Mouse (Mus musculus): ENCODE results near the gene Zfp536.
"Not testable (repeated sequence)": the region's sequence is repeated elsewhere in the genome, so short reads cannot be mapped to it uniquely, and the experiment has no call there.

Gene Zfp536

GRCm38 (mm10) chr7:37758886-37759285, 14.6 kb downstream of the Zfp536 start:
- DNase-seq (ENCODE audit: low read depth, low spot score) = no peak

- DNase-seq (ENCODE audit: low read depth, low spot score) = no peak
Measured at GRCm38 (mm10) chr7:37753024-37753423, 20.4 kb downstream of the Zfp536 start.

GRCm38 (mm10) chr7:37746133-37746761, 27.2 kb downstream of the Zfp536 start:
- no peak for DNase-seq (ENCODE audit: low read depth, low spot score)

GRCm38 (mm10) chr7:37743350-37743749, 30.1 kb downstream of the Zfp536 start:
- DNase-seq (ENCODE audit: low read depth, low spot score) = no peak

- DNase-seq (ENCODE audit: low read depth, low spot score) = no peak
Measured at GRCm38 (mm10) chr7:37737191-37737590, 36.2 kb downstream of the Zfp536 start.

GRCm38 (mm10) chr7:37736413-37736720, 37.1 kb downstream of the Zfp536 start:
- DNase-seq (ENCODE audit: low read depth, low spot score) = no peak

GRCm38 (mm10) chr7:37735707-37736412, 37.6 kb downstream of the Zfp536 start:
- no peak for DNase-seq (ENCODE audit: low read depth, low spot score)

- DNase-seq (ENCODE audit: low read depth, low spot score) = no peak
Measured at GRCm38 (mm10) chr7:37735101-37735500, 38.3 kb downstream of the Zfp536 start.

- no peak for DNase-seq (ENCODE audit: low read depth, low spot score)
Measured at GRCm38 (mm10) chr7:37734576-37734975, 38.9 kb downstream of the Zfp536 start.

GRCm38 (mm10) chr7:37733996-37734395, 39.4 kb downstream of the Zfp536 start:
- no peak for DNase-seq (ENCODE audit: low read depth, low spot score)

- no peak for DNase-seq (ENCODE audit: low read depth, low spot score)
Measured at GRCm38 (mm10) chr7:37732741-37733140, 40.7 kb downstream of the Zfp536 start.

- DNase-seq (ENCODE audit: low read depth, low spot score) = no peak
Measured at GRCm38 (mm10) chr7:37727746-37728145, 45.7 kb downstream of the Zfp536 start.

- no peak for DNase-seq (ENCODE audit: low read depth, low spot score)
Measured at GRCm38 (mm10) chr7:37724002-37724790, 49.2 kb downstream of the Zfp536 start.

GRCm38 (mm10) chr7:37723191-37723592, 50.2 kb downstream of the Zfp536 start:
- no peak for DNase-seq (ENCODE audit: low read depth, low spot score)

- DNase-seq (ENCODE audit: low read depth, low spot score) = no peak
Measured at GRCm38 (mm10) chr7:37721676-37722075, 51.8 kb downstream of the Zfp536 start.

- no peak for DNase-seq (ENCODE audit: low read depth, low spot score)
Measured at GRCm38 (mm10) chr7:37718671-37719402, 54.6 kb downstream of the Zfp536 start.

- DNase-seq (ENCODE audit: low read depth, low spot score) = no peak
Measured at GRCm38 (mm10) chr7:37717071-37717470, 56.4 kb downstream of the Zfp536 start.

GRCm38 (mm10) chr7:37716626-37717025, 56.8 kb downstream of the Zfp536 start:
- no peak for DNase-seq (ENCODE audit: low read depth, low spot score)

GRCm38 (mm10) chr7:37704464-37704863, 69.0 kb downstream of the Zfp536 start:
- no peak for DNase-seq (ENCODE audit: low read depth, low spot score)

- not testable (repeated sequence) for DNase-seq (ENCODE audit: low read depth, low spot score)
Measured at GRCm38 (mm10) chr7:37697378-37697777, 76.1 kb downstream of the Zfp536 start.

- peak; percentile 62 for DNase-seq (ENCODE audit: low read depth, low spot score)
Measured at GRCm38 (mm10) chr7:37695066-37695465, 78.4 kb downstream of the Zfp536 start.

- DNase-seq (ENCODE audit: low read depth, low spot score) = no peak
Measured at GRCm38 (mm10) chr7:37690606-37691005, 82.8 kb downstream of the Zfp536 start.
